Mouse (Mus musculus) E14TG2a.4 (cell line): ENCODE results near the gene Psmd8.
A peak's percentile ranks its signal among the peaks of the same experiment; 100 is the strongest.

ENCODE experiments used
- H3K27me3 ChIP-seq: 2 replicates; pipeline ENCODE4 v1.6.1; 2014; ENCODE audit warnings: low read length, control low read depth; ENCODE audit not compliant: insufficient read depth
- H3K36me3 ChIP-seq: 2 replicates; pipeline ENCODE4 v1.6.1; 2014; ENCODE audit warnings: low read length, control low read depth; ENCODE audit not compliant: insufficient read depth
- H3K4me1 ChIP-seq: replicated peaks from 2 replicates; pipeline ENCODE4 v1.6.1; 2014; ENCODE audit warnings: low read depth, low read length, control low read depth
- H3K4me3 ChIP-seq: replicated peaks from 2 replicates; pipeline ENCODE4 v1.5.1; 2014; ENCODE audit warnings: mild to moderate bottlenecking, low read length
- H3K9me3 ChIP-seq: 2 replicates; pipeline ENCODE4 v1.6.1; 2014; ENCODE audit warnings: low read length, control low read depth
- CTCF ChIP-seq: conservative IDR thresholded peaks from 2 replicates; pipeline ENCODE4 v1.5.1; 2014; ENCODE audit warnings: low read length
- NANOG ChIP-seq: IDR thresholded peaks from 2 replicates; pipeline ENCODE4 v1.6.1; 2014; ENCODE audit warnings: borderline replicate concordance, low read length, mixed read lengths
- POU5F1 ChIP-seq: IDR thresholded peaks from 2 replicates; pipeline ENCODE4 v1.6.1; 2014; ENCODE audit warnings: low read length, borderline replicate concordance

Psmd8 gene

GRCm38 (mm10) chr7:29167656-29168055 lies 12.8 kb downstream of the Psmd8 start:
- Histone ChIP-seq H3K4me1 (peaks cover 65% of the 10 kb centered on the region), H3K4me3 (peak overlapping the region; percentile 88), H3K9me3 (no peaks in the 10 kb centered on the region), H3K36me3 (peaks cover 9% of the 10 kb centered on the region), H3K27me3 (peaks cover 25% of the 10 kb centered on the region)
- no peak for TF ChIP-seq NANOG
- no peak for TF ChIP-seq POU5F1
- no peak for TF ChIP-seq CTCF

GRCm38 (mm10) chr7:29162750-29163525 lies 17.6 kb downstream of the Psmd8 start:
- Histone ChIP-seq H3K4me1 (peaks cover 68% of the 10 kb centered on the region), H3K36me3 (peaks cover 11% of the 10 kb centered on the region), H3K9me3 (no peaks in the 10 kb centered on the region), H3K4me3 (peak overlapping the region; percentile 33; the same call in 1 of the 2 replicates), H3K27me3 (peaks cover 22% of the 10 kb centered on the region; the same call in 1 of the 2 replicates)
- TF ChIP-seq NANOG (no peak), POU5F1 (no peak), CTCF (no peak)

GRCm38 (mm10) chr7:29162294-29162693 lies 18.2 kb downstream of the Psmd8 start:
- no peak for TF ChIP-seq CTCF
- TF ChIP-seq POU5F1 = no peak
- no peak for TF ChIP-seq NANOG
- no peaks in the 10 kb centered on the region for H3K9me3 ChIP-seq
- H3K4me1 ChIP-seq = peaks cover 68% of the 10 kb centered on the region
- peaks cover 22% of the 10 kb centered on the region; the same call in 1 of the 2 replicates for H3K27me3 ChIP-seq
- peaks cover 11% of the 10 kb centered on the region for H3K36me3 ChIP-seq
- peak overlapping the region; percentile 70 for H3K4me3 ChIP-seq

GRCm38 (mm10) chr7:29158264-29158663 lies 22.2 kb downstream of the Psmd8 start:
- H3K9me3 ChIP-seq = no peaks in the 10 kb centered on the region
- H3K4me3 ChIP-seq = peak overlapping the region; percentile 72
- peaks cover 78% of the 10 kb centered on the region for H3K4me1 ChIP-seq
- peaks cover 13% of the 10 kb centered on the region for H3K36me3 ChIP-seq
- TF ChIP-seq CTCF = no peak
- TF ChIP-seq NANOG = no peak
- peaks cover 18% of the 10 kb centered on the region; the same call in 1 of the 2 replicates for H3K27me3 ChIP-seq

- peaks cover 14% of the 10 kb centered on the region; the same call in 1 of the 2 replicates for H3K27me3 ChIP-seq
- H3K4me3 ChIP-seq = peak within 1 kb of the TSS; percentile 99
Measured at GRCm38 (mm10) chr7:29155838-29156782, 24.4 kb downstream of the Psmd8 start, which contains the start of gene Fam98c. TSS of gene Fam98c (minus strand) at chr7:29156234.

GRCm38 (mm10) chr7:29155196-29155837 lies 25.2 kb downstream of the Psmd8 start:
- Histone ChIP-seq H3K9me3 (no peaks in the 10 kb centered on the region), H3K27me3 (peaks cover 9% of the 10 kb centered on the region; the same call in 1 of the 2 replicates), H3K4me1 (peaks cover 57% of the 10 kb centered on the region), H3K36me3 (peaks cover 23% of the 10 kb centered on the region), H3K4me3 (peak overlapping the region; percentile 99)
- TF ChIP-seq CTCF (no peak), NANOG (no peak), POU5F1 (no peak)

More at GRCm38 (mm10) chr7:29155838-29156782, 24.4 kb downstream of the Psmd8 start, which contains the start of gene Fam98c:
- H3K36me3 ChIP-seq = peaks cover 23% of the 10 kb centered on the region
- peaks cover 61% of the 10 kb centered on the region for H3K4me1 ChIP-seq
- no peaks in the 10 kb centered on the region for H3K9me3 ChIP-seq
- no peak for TF ChIP-seq CTCF
- no peak for TF ChIP-seq POU5F1
- no peak for TF ChIP-seq NANOG

GRCm38 (mm10) chr7:29154018-29154720 lies 26.3 kb downstream of the Psmd8 start:
- Histone ChIP-seq H3K4me1 (peaks cover 47% of the 10 kb centered on the region), H3K27me3 (no peaks in the 10 kb centered on the region), H3K9me3 (no peaks in the 10 kb centered on the region), H3K4me3 (peak overlapping the region; percentile 99; the same call in 1 of the 2 replicates), H3K36me3 (peaks cover 33% of the 10 kb centered on the region)
- TF ChIP-seq NANOG = no peak
- peak; percentile 64 for TF ChIP-seq CTCF
- no peak for TF ChIP-seq POU5F1
